Mouse (Mus musculus) thymus, adult 2 months (tissue): Measurements from ENCODE around the gene Rpl23. TPM values are rescaled to one million over a fixed set of nuclear protein-coding genes. Genes with fewer than 3 reads are reported as not detected.
A peak's percentile ranks its signal among the peaks of the same experiment; 100 is the strongest.

Source experiments
- DNase-seq: peaks from one replicate; pipeline ENCODE4 v3.0.0; 2021
- H3K27ac ChIP-seq: fragments of 200-500 bp; 2 replicates; pipeline ENCODE4 v1.5.1; 2012; ENCODE audit warnings: low read length, control low read depth; ENCODE audit not compliant: control insufficient read depth, insufficient read depth
- H3K27me3 ChIP-seq: fragments of 200-500 bp; 2 replicates; pipeline ENCODE4 v1.6.1; 2012; ENCODE audit warnings: mild to moderate bottlenecking, low read length, moderate library complexity, mixed read lengths; ENCODE audit not compliant: control insufficient read depth, insufficient read depth
- H3K36me3 ChIP-seq: fragments of 200-500 bp; 2 replicates; pipeline ENCODE4 v1.6.1; 2012; ENCODE audit warnings: mild to moderate bottlenecking, low read length, moderate library complexity; ENCODE audit not compliant: control insufficient read depth, insufficient read depth
- H3K4me1 ChIP-seq: fragments of 200-500 bp; replicated peaks from 2 replicates; pipeline ENCODE4 v1.6.1; 2012; ENCODE audit warnings: low read length; ENCODE audit not compliant: control insufficient read depth, insufficient read depth
- H3K4me3 ChIP-seq: fragments of 200-500 bp; 2 replicates; pipeline ENCODE4 v1.5.1; 2012; ENCODE audit warnings: mild to moderate bottlenecking, low read length, control low read depth, moderate library complexity; ENCODE audit not compliant: control insufficient read depth, insufficient read depth
- CTCF ChIP-seq: fragments of 200-500 bp; IDR thresholded peaks from 2 replicates; pipeline ENCODE4 v1.5.1; 2012; ENCODE audit warnings: mild to moderate bottlenecking, control low read depth, low read length, moderate library complexity, borderline replicate concordance; ENCODE audit not compliant: control insufficient read depth, poor library complexity, insufficient read depth; ENCODE audit errors: extremely low read depth
- POLR2A ChIP-seq: fragments of 200-500 bp; IDR thresholded peaks from 2 replicates; pipeline ENCODE4 v1.6.1; 2012; ENCODE audit warnings: mild to moderate bottlenecking, low read length, control low read depth, moderate library complexity; ENCODE audit not compliant: control insufficient read depth, poor library complexity, insufficient read depth; ENCODE audit errors: extremely low read depth
- WGBS: fragments of 180-500 bp; shearing (Covaris S2); methylation state at CpG from one replicate; pipeline ENCODE4 v1.1.7; 2018; 5-methylcytosine and 5-hydroxymethylcytosine counted together
- polyA plus RNA-seq: library from polyadenylated mRNA; depleted of rRNA; stranded (reverse); fragments of >200 nt; gene quantifications from 2 replicates; pipeline ENCODE4 v1.2.3, GENCODE M21; 2012

Gene Rpl23
- polyA plus RNA-seq, 1 experiment: 154 TPM

GRCm38 (mm10) chr11:97826414-97826813 is 44.2 kb upstream of the Rpl23 start:
- Histone ChIP-seq H3K4me1 (peaks cover 51% of the 10 kb centered on the region), H3K27ac (peak overlapping the region; percentile 98), H3K4me3 (no peak overlapping the region), H3K36me3 (no peaks in the 10 kb centered on the region; the same call in 1 of the 2 replicates), H3K27me3 (no peaks in the 10 kb centered on the region)
- no peak for DNase-seq
- no peak for TF ChIP-seq POLR2A
- TF ChIP-seq CTCF: no peak
- WGBS: 27% methylated on average over 7 of the region's 7 CpGs

- Histone ChIP-seq H3K36me3 (no peaks in the 10 kb centered on the region; the same call in 1 of the 2 replicates), H3K27ac (peak overlapping the region; percentile 98), H3K4me1 (peaks cover 52% of the 10 kb centered on the region), H3K27me3 (no peaks in the 10 kb centered on the region), H3K4me3 (peak overlapping the region; percentile 52)
- TF ChIP-seq CTCF: no peak
- TF ChIP-seq POLR2A: peak; percentile 60
- peak; percentile 61 for DNase-seq
- 10% methylated on average over 9 of the region's 9 CpGs for WGBS
Observed at GRCm38 (mm10) chr11:97825971-97826370, 43.7 kb upstream of the Rpl23 start.

GRCm38 (mm10) chr11:97825295-97825694 is 43.1 kb upstream of the Rpl23 start:
- Histone ChIP-seq H3K4me1 (peaks cover 50% of the 10 kb centered on the region), H3K27me3 (no peaks in the 10 kb centered on the region), H3K4me3 (peak overlapping the region; percentile 52), H3K27ac (peak overlapping the region; percentile 98), H3K36me3 (no peaks in the 10 kb centered on the region; the same call in 1 of the 2 replicates)
- 11% methylated on average over 10 of the region's 10 CpGs for WGBS
- DNase-seq: peak; percentile 84
- TF ChIP-seq POLR2A: peak; percentile 84
- TF ChIP-seq CTCF: 0 out of 2 replicates have a peak, but pooled peaks have one; percentile 42

GRCm38 (mm10) chr11:97824895-97825294 is 42.7 kb upstream of the Rpl23 start:
- TF ChIP-seq POLR2A (no peak), CTCF (no peak)
- H3K36me3 ChIP-seq: no peaks in the 10 kb centered on the region; the same call in 1 of the 2 replicates

GRCm38 (mm10) chr11:97824168-97824567 is 41.9 kb upstream of the Rpl23 start:
- H3K4me3 ChIP-seq: no peak overlapping the region
- peaks cover 39% of the 10 kb centered on the region for H3K4me1 ChIP-seq
- no peaks in the 10 kb centered on the region for H3K27me3 ChIP-seq
- no peaks in the 10 kb centered on the region; the same call in 1 of the 2 replicates for H3K36me3 ChIP-seq
- TF ChIP-seq CTCF (no peak), POLR2A (no peak)
- no peak overlapping the region; the same call in 1 of the 2 replicates for H3K27ac ChIP-seq
- DNase-seq: no peak
- WGBS: 98% methylated on average over 11 of the region's 11 CpGs

More at GRCm38 (mm10) chr11:97824895-97825294, 42.7 kb upstream of the Rpl23 start:
- WGBS: 13% methylated on average over 6 of the region's 6 CpGs
- no peaks in the 10 kb centered on the region for H3K27me3 ChIP-seq
- DNase-seq: no peak
- peak overlapping the region; percentile 16 for H3K4me3 ChIP-seq
- H3K4me1 ChIP-seq: peaks cover 46% of the 10 kb centered on the region
- H3K27ac ChIP-seq: peak overlapping the region; percentile 98

- H3K4me3 ChIP-seq: no peak overlapping the region
- 93% methylated on average over 20 of the region's 20 CpGs for WGBS
- H3K27ac ChIP-seq: 0 out of 2 replicates have a peak overlapping the region, but pooled peaks have one; percentile 9
- TF ChIP-seq CTCF: no peak
- TF ChIP-seq POLR2A: no peak
- peaks cover 3% of the 10 kb centered on the region for H3K36me3 ChIP-seq
- peaks cover 41% of the 10 kb centered on the region for H3K4me1 ChIP-seq
- H3K27me3 ChIP-seq: no peaks in the 10 kb centered on the region
- DNase-seq: no peak
Observed at GRCm38 (mm10) chr11:97822840-97823603, 40.8 kb upstream of the Rpl23 start.
